9 mouse cellular contexts compared by ENCODE assay signal in genomic region chr7:19341761-19342409, GRCm38 (mm10). TPM values are rescaled to one million over a fixed set of nuclear protein-coding genes. Genes with fewer than 3 reads are reported as not detected.
DNase-seq lines count a peak whose midpoint lies in the region; ATAC-seq and TF ChIP-seq lines count a peak whose summit lies in the region.
"Had no signal": no experiment of that assay in that cellular context is flagged by ENCODE, and none has a peak within 500 bp of the region (broad histone marks: within the 10 kb centered on the region; RNA-seq: fewer than 3 reads in every experiment).

No protein-coding gene starts in this region.

- H3K36me3 ChIP-seq in ES-E14 (ENCODE audit: control insufficient read depth, insufficient read depth, low read length, poor library complexity, severe bottlenecking) = no peaks in the 10 kb centered on the region
- H3K36me3 ChIP-seq in forebrain, embryonic 15.5 days = no peaks in the 10 kb centered on the region
- no peaks in the 10 kb centered on the region for H3K36me3 ChIP-seq in hindbrain, embryonic 11.5 days (ENCODE audit: control insufficient read depth, insufficient read depth, low read length)
- H3K36me3 ChIP-seq in splenic B cell, adult 2 months (ENCODE audit: control insufficient read depth, insufficient read depth, low read length, poor library complexity, severe bottlenecking) = no peaks in the 10 kb centered on the region

- in situ Hi-C loops in ES-E14 (cut with MboI; ENCODE audit: low sequenced_read_pairs in 2 of 2, unreplicated experiment in 2 of 2) = no loop called here

- DNase-seq in cerebellum, adult 9-10 months = peak; percentile 64
- DNase-seq in cerebellum, adult 11 months = no peak
- DNase-seq in ES-E14 (ENCODE audit: low read depth, low spot score) = no peak
- DNase-seq in hindbrain, embryonic 11.5 days (ENCODE audit: low spot score) = peak; percentile 35
- peak; percentile 31 to 48 for DNase-seq in lung, postnatal 4 days
- DNase-seq in splenic B cell, adult 2 months (ENCODE audit: low read depth, low spot score) = peak; percentile 36
- no peak for DNase-seq in yolk sac, embryonic 10.5 days (ENCODE audit: low spot score)

- 0 out of 2 replicates have a peak, but pooled peaks cover 8% of the 10 kb centered on the region for H3K27me3 ChIP-seq in forebrain, embryonic 15.5 days
- peaks cover 12% of the 10 kb centered on the region for H3K27me3 ChIP-seq in hindbrain, embryonic 11.5 days (ENCODE audit: control insufficient read depth, insufficient read depth, low read length)
- H3K27me3 ChIP-seq in splenic B cell, adult 2 months (ENCODE audit: control insufficient read depth, insufficient read depth, low read length, poor library complexity, severe bottlenecking) = no peaks in the 10 kb centered on the region

- H3K9me3 ChIP-seq in ES-E14 (ENCODE audit: control insufficient read depth, insufficient read depth, low read depth, low read length) = no peaks in the 10 kb centered on the region
- H3K9me3 ChIP-seq in forebrain, embryonic 15.5 days = no peaks in the 10 kb centered on the region
- H3K9me3 ChIP-seq in hindbrain, embryonic 11.5 days (ENCODE audit: control insufficient read depth, low read length) = no peaks in the 10 kb centered on the region
- H3K9me3 ChIP-seq: G1E had no signal

- H3K4me1 ChIP-seq in ES-E14 (ENCODE audit: control insufficient read depth in 2 of 2, insufficient read depth in 2 of 2, low read length in 2 of 2, poor library complexity in 1 of 2) = peaks cover 4 to 19% of the 10 kb centered on the region in 2 experiments; a peak in 3 of 4 replicates
- peaks cover 36% of the 10 kb centered on the region for H3K4me1 ChIP-seq in forebrain, embryonic 15.5 days
- 0 out of 2 replicates have a peak, but pooled peaks cover 5% of the 10 kb centered on the region for H3K4me1 ChIP-seq in hindbrain, embryonic 11.5 days (replicated peaks; ENCODE audit: control insufficient read depth, insufficient read depth, low read length)

- H3K27ac ChIP-seq in ES-E14 (ENCODE audit: insufficient read depth, low read depth, low read length, poor library complexity, severe bottlenecking) = no peak overlapping the region
- H3K27ac ChIP-seq in forebrain, embryonic 15.5 days (replicated peaks) = no peak overlapping the region
- no peak overlapping the region for H3K27ac ChIP-seq in hindbrain, embryonic 11.5 days (ENCODE audit: low read depth, low read length)

- H3K9ac ChIP-seq in ES-E14 (ENCODE audit: insufficient read depth, low read depth, low read length, poor library complexity, severe bottlenecking) = peak overlapping the region; percentile 64; the same call in 1 of the 2 replicates
- peak overlapping the region; percentile 58 for H3K9ac ChIP-seq in forebrain, embryonic 15.5 days (replicated peaks)
- H3K9ac ChIP-seq in hindbrain, embryonic 11.5 days (ENCODE audit: low read depth, low read length) = peak overlapping the region; percentile 46

- WGBS in forebrain, embryonic 15.5 days = under 1% methylated on average over 41 of the region's 41 CpGs
- WGBS in hindbrain, embryonic 11.5 days = 2% methylated on average over 40 of the region's 41 CpGs

- ATAC-seq in forebrain, embryonic 15.5 days (replicated peaks) = no peak
- ATAC-seq in hindbrain, embryonic 11.5 days (ENCODE audit: low FRiP score) = no peak

- H3K4me2 ChIP-seq in forebrain, embryonic 15.5 days (replicated peaks) = peak overlapping the region; percentile 99
- peak overlapping the region; percentile 88 for H3K4me2 ChIP-seq in hindbrain, embryonic 11.5 days (replicated peaks; ENCODE audit: low read depth, low read length)

- peak overlapping the region; percentile 49 to 61 for H3K4me3 ChIP-seq in ES-E14 (ENCODE audit: insufficient read depth in 1 of 2, low read depth in 1 of 2, low read length in 2 of 2, poor library complexity in 1 of 2, severe bottlenecking in 1 of 2)
- H3K4me3 ChIP-seq in forebrain, embryonic 15.5 days = peak overlapping the region; percentile 53
- peak overlapping the region; percentile 47 for H3K4me3 ChIP-seq in hindbrain, embryonic 11.5 days (ENCODE audit: low read depth, low read length)

TF ChIP-seq in ES-E14, 5 proteins besides CTCF, POLR2A, EP300 and RAD21:
- TF ChIP-seq CHD2 (IDR thresholded peaks at IDR 0.05; ENCODE audit: low read depth, low read length) (no peak), HCFC1 (IDR thresholded peaks at IDR 0.05; ENCODE audit: borderline replicate concordance, insufficient read depth, low read length) (no peak), ZC3H11A (IDR thresholded peaks at IDR 0.05; ENCODE audit: borderline replicate concordance, low read depth, low read length) (no peak), ZNF384 (IDR thresholded peaks at IDR 0.05; ENCODE audit: low read depth, low read length) (no peak), MAFK (IDR thresholded peaks at IDR 0.05; ENCODE audit: insufficient read depth, low read depth, low read length) (no peak)

RNA-seq across cellular contexts. Expression of gene Ercc1, which starts 2.7 kb away (rescaled TPM):
- total RNA-seq in ES-E14 (2012; rRNA removed) = 48.0 and 53.2 TPM in 2 replicates
- polyA plus RNA-seq in forebrain, embryonic 15.5 days (2015; fragmentation: Nextera tagmentation; extraction: Ambion mirVana) = 94.6 and 95.4 TPM in 2 replicates
- 108 and 112 TPM in 2 replicates for polyA plus RNA-seq in hindbrain, embryonic 11.5 days (2014; fragmentation: Nextera tagmentation; extraction: Ambion mirVana)

RNA-seq across cellular contexts. Expression of gene Cd3eap, which starts 17.4 kb away (rescaled TPM):
- 18.3 and 26.7 TPM in 2 replicates for total RNA-seq in ES-E14 (2012; rRNA removed)
- 23.9 and 24.0 TPM in 2 replicates for polyA plus RNA-seq in forebrain, embryonic 15.5 days (2015; fragmentation: Nextera tagmentation; extraction: Ambion mirVana)
- polyA plus RNA-seq in hindbrain, embryonic 11.5 days (2014; fragmentation: Nextera tagmentation; extraction: Ambion mirVana) = 14.7 and 15.2 TPM in 2 replicates

RNA-seq across cellular contexts. Expression of gene Ppp1r13l, which starts 17.7 kb away (rescaled TPM):
- total RNA-seq in ES-E14 (2012; rRNA removed) = 5.3 and 7.4 TPM in 2 replicates
- polyA plus RNA-seq in forebrain, embryonic 15.5 days (2015; fragmentation: Nextera tagmentation; extraction: Ambion mirVana) = 2.6 and 2.7 TPM in 2 replicates
- polyA plus RNA-seq in hindbrain, embryonic 11.5 days (2014; fragmentation: Nextera tagmentation; extraction: Ambion mirVana) = 3.2 and 5.0 TPM in 2 replicates

RNA-seq across cellular contexts. Expression of gene Fosb, which starts 32.0 kb away (rescaled TPM):
- 5.8 and 6.3 TPM in 2 replicates for total RNA-seq in ES-E14 (2012; rRNA removed)
- 0.11 TPM in 2 replicates for polyA plus RNA-seq in forebrain, embryonic 15.5 days (2015; fragmentation: Nextera tagmentation; extraction: Ambion mirVana)
- polyA plus RNA-seq in hindbrain, embryonic 11.5 days (2014; fragmentation: Nextera tagmentation; extraction: Ambion mirVana) = not detected in 2 replicates

RNA-seq across cellular contexts. Expression of gene Ercc2, which starts 39.9 kb away (rescaled TPM):
- 38.8 and 62.6 TPM in 2 replicates for total RNA-seq in ES-E14 (2012; rRNA removed)
- 22.8 and 24.2 TPM in 2 replicates for polyA plus RNA-seq in forebrain, embryonic 15.5 days (2015; fragmentation: Nextera tagmentation; extraction: Ambion mirVana)
- 7.7 and 8.7 TPM in 2 replicates for polyA plus RNA-seq in hindbrain, embryonic 11.5 days (2014; fragmentation: Nextera tagmentation; extraction: Ambion mirVana)

Comparison
In these comparisons a context has a peak if more than half of its experiments do, and no peak if none do; other contexts are left out.
1. DNase-seq: peak in cerebellum, adult 9-10 months (single experiment), hindbrain, embryonic 11.5 days (single experiment), lung, postnatal 4 days (2 of 2) and splenic B cell, adult 2 months (single experiment); none in cerebellum, adult 11 months (single experiment), ES-E14 (single experiment) and yolk sac, embryonic 10.5 days (single experiment).
2. Peak in every context shown above with its lines, with median percentiles within 50 percentile points of each other: H3K4me3 ChIP-seq and H3K9ac ChIP-seq.